Mouse (Mus musculus): ENCODE measurements around the gene Acmsd.

DNA sequence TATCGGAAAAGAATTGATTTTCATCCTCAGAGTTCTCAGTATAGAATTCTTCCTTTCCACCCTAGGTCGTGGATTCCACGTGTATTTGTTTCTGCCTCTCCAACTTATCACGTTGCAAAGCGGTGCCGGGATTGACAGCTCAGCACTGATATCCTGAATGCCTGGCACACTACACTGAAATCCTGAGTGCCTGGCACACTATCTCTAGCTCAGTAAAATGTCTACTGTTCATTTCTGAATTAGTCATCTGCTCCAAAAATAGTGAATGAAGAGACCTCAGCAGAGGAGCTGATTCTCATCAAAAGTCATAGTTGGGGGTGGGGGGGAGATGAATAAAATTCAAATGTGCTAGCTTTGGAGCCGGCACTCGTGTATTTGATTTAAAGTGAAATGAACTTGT lies 12.8 kb upstream of the Acmsd start:
- TF ChIP-seq GATA1 (IDR thresholded peaks at IDR 0.05; ENCODE audit: borderline replicate concordance, low read length) (no peak), FLI1 (IDR thresholded peaks at IDR 0.05; ENCODE audit: low read length) (no peak)
